Mouse (Mus musculus) bone marrow macrophage, adult 2 months (primary cell): ENCODE results near the gene Atox1.

Experiments used
- CTCF ChIP-seq: IDR thresholded peaks from 2 replicates; pipeline ENCODE4 v1.5.1; 2012; ENCODE audit warnings: low read depth, mild to moderate bottlenecking, low read length, moderate library complexity
- POLR2A ChIP-seq: IDR thresholded peaks from 2 replicates; pipeline ENCODE4 v1.6.1; 2012; ENCODE audit warnings: mild to moderate bottlenecking, low read depth, low read length, borderline replicate concordance

DNA sequence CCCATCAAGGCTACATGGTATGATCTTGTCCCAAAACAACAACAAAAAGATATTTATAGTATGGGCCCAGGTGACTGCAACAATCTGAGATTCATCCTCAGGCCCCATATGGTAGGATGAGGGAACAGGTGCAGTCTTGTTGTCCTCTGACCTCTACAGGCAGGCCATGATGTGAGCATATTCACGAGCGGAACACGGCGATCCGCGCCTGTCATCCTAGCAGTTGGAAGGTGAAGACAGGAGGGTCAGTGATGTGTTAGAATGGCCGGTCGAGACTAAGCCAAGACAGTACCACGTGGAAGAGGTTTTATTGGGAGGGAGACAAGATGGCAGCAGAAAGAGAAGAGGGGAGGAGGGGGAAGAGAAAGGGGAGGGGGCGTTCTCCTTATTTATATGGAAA is 3.7 kb upstream of the Atox1 start:
- TF ChIP-seq CTCF: no peak
- no peak for TF ChIP-seq POLR2A
